Mouse (Mus musculus): Measurements from ENCODE around the gene Pgp.

GRCm38 (mm10) chr17:24504085-24504484 is 33.9 kb downstream of the Pgp start:
- TF ChIP-seq POLR2A (IDR thresholded peaks at IDR 0.05; ENCODE audit: control insufficient read depth, low read depth, low read length): no peak
- no peak for TF ChIP-seq CTCF (IDR thresholded peaks at IDR 0.05; ENCODE audit: control insufficient read depth, insufficient read depth, insufficient replicate concordance, low read depth, low read length)
